Mouse (Mus musculus) thymus, adult 2 months (tissue): Measurements from ENCODE around the gene A1cf.

ENCODE experiments used
- CTCF ChIP-seq: fragments of 200-500 bp; IDR thresholded peaks from 2 replicates; pipeline ENCODE4 v1.5.1; 2012; ENCODE audit warnings: mild to moderate bottlenecking, control low read depth, low read length, moderate library complexity, borderline replicate concordance; ENCODE audit not compliant: control insufficient read depth, poor library complexity, insufficient read depth; ENCODE audit errors: extremely low read depth
- POLR2A ChIP-seq: fragments of 200-500 bp; IDR thresholded peaks from 2 replicates; pipeline ENCODE4 v1.6.1; 2012; ENCODE audit warnings: mild to moderate bottlenecking, low read length, control low read depth, moderate library complexity; ENCODE audit not compliant: control insufficient read depth, poor library complexity, insufficient read depth; ENCODE audit errors: extremely low read depth

DNA sequence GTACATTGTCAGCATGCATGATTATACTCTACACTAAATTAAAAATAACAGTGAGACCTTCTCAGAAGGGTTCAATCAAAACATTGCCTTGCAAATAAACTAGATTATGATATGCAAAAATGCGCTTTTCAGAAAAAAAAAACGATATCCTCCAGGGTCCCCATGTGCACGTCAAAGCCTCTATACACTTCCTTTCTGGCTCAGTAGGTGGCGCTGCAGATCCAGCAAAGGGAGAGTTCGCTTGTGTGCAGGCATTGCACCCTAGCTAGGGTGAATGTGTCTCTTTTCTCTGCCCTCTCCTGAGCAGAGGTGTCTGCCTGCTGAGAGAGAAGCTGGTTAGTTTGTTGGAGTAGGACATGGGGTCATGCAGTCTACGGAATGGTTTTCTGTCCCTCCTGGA, 103.4 kb downstream of the A1cf start:
- TF ChIP-seq POLR2A (no peak), CTCF (peak; percentile 73; the same call in 1 of the 2 replicates)
